Mouse (Mus musculus) testis, adult 10 weeks (tissue): ENCODE measurements around the gene Acsf2. TPM values are rescaled to one million over a fixed set of nuclear protein-coding genes. Genes with fewer than 3 reads are reported as not detected.

Experiments
- polyA plus RNA-seq: library from polyadenylated mRNA; stranded (reverse); fragments of 350-450 nt; fragmentation: Illumina TruSeq; extraction: RNeasy Lipid Tissue Mini Kit (QIAGEN cat#74804); gene quantifications from one replicate; pipeline ENCODE4 v1.2.3, GENCODE M21; 2014; ENCODE audit warnings: low read depth, low replicate concordance

The Acsf2 gene
- polyA plus RNA-seq, result 4.2 TPM

GRCm38 (mm10) chr11:94601321-94602281 is at the start of gene Acsf2:
TSS of gene Acsf2 (minus strand) at chr11:94601871.

GRCm38 (mm10) chr11:94629199-94629883 is 27.7 kb upstream of the Acsf2 start, which contains the start of gene Lrrc59:
TSS of gene Lrrc59 (plus strand) at chr11:94629767.

GRCm38 (mm10) chr11:94564437-94565150 is 37.1 kb downstream of the Acsf2 start, which contains the start of gene Chad:
TSS of gene Chad (plus strand) at chr11:94565047.

GRCm38 (mm10) chr11:94548888-94549690 is 52.6 kb downstream of the Acsf2 start, which contains the start of gene Rsad1:
TSS of gene Rsad1 (minus strand) at chr11:94549255.

DNA sequence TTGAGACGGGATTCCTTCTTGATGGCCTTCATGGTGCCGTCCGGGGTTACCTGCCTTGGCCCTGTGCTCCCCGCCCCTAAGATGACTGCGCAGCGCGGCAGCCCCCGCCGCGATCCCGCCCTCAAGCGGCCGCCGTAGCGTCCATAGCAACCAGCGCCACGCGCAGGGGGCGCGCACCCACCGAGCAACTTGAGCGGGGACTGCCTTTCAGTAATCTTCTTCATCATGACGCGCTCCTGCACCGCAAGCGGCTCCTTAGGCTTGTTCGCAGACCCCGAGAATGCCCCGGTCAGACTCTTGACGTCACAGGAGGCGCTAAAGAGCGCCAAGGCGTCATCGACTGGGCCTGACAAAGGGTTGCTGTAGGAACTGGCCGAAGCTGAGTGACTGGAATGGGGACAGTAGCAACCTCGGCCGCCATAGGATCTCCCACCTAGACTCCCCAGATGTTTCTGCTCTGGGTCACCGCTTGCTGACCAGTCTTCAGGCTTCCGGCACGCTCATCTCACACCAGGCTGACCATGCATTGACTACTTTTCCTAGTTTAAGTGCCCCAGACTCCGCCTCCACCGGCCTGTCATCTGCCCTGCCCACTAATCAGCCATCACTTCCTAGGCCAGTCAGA is 80.3 kb downstream of the Acsf2 start, which contains the start of gene Mycbpap:
TSS of gene Mycbpap (minus strand) at position 524 of the 625 bp plus-strand sequence.

Other genes starting within 250 kb of the Acsf2 start
- gene Abcc3, start 208.9 kb downstream of the Acsf2 start, polyA plus RNA-seq, result 10.8 TPM
- 0.21 TPM for gene Cacna1g, start 127.7 kb downstream of the Acsf2 start, polyA plus RNA-seq
- 105 TPM for gene Spata20, start 115.7 kb downstream of the Acsf2 start, polyA plus RNA-seq
- 0.04 TPM for gene Epn3, start 101.9 kb downstream of the Acsf2 start, polyA plus RNA-seq
- gene Mycbpap, start 80.1 kb downstream of the Acsf2 start, polyA plus RNA-seq, result 56.3 TPM
- gene Rsad1, start 52.6 kb downstream of the Acsf2 start, polyA plus RNA-seq, result 1.6 TPM
- not detected for gene Chad, start 36.8 kb downstream of the Acsf2 start, polyA plus RNA-seq
- 63.4 TPM for gene Lrrc59, start 27.9 kb upstream of the Acsf2 start, polyA plus RNA-seq
- gene Mrpl27, start 51.9 kb upstream of the Acsf2 start, polyA plus RNA-seq, result 6.7 TPM
- gene Eme1, start 52.1 kb upstream of the Acsf2 start, polyA plus RNA-seq, result 0.90 TPM
- gene Xylt2, start 75.6 kb upstream of the Acsf2 start, polyA plus RNA-seq, result not detected
- 0.13 TPM for gene Gm11541, start 102.6 kb upstream of the Acsf2 start, polyA plus RNA-seq
- not detected for gene Cdc34b, start 139.9 kb upstream of the Acsf2 start, polyA plus RNA-seq
- not detected for gene Tmem92, start 180.8 kb upstream of the Acsf2 start, polyA plus RNA-seq